Mouse (Mus musculus): Measurements from ENCODE around the gene Donson. TPM values are rescaled to one million over a fixed set of nuclear protein-coding genes. Genes with fewer than 3 reads are reported as not detected.

The Donson gene
- total and polyA plus RNA-seq, 3 experiments: 51.9 to 63.9 (median 62.5) TPM

GRCm38 (mm10) chr16:91659798-91660197 lies 28.8 kb downstream of the Donson start:
- Histone ChIP-seq H3K9me3 (replicated peaks; ENCODE audit: low read length) (no peaks in the 10 kb centered on the region), H3K9ac (ENCODE audit: insufficient read depth, low read depth) (no peak overlapping the region), H3K27me3 (replicated peaks) (no peaks in the 10 kb centered on the region), H3K79me2 (replicated peaks; ENCODE audit: control insufficient read depth, extremely low read depth, insufficient read depth, poor library complexity, severe bottlenecking) (peaks cover 89% of the 10 kb centered on the region), H3K36me3 (replicated peaks in 1 of 2; ENCODE audit: control insufficient read depth in 1 of 2, insufficient read depth in 1 of 2, low read length in 1 of 2) (peaks cover 84 to 99% of the 10 kb centered on the region in 2 experiments), H3K4me2 (ENCODE audit: insufficient read depth, low read depth, poor library complexity, severe bottlenecking) (no peak overlapping the region), H3K27ac (ENCODE audit: insufficient read depth, low read depth) (no peak overlapping the region), H3K4me3 (replicated peaks in 1 of 3; ENCODE audit: low read depth in 2 of 3, low read length in 2 of 3, poor library complexity in 1 of 3) (no peak overlapping the region), H3K4me1 (ENCODE audit: control insufficient read depth in 1 of 2, insufficient read depth in 2 of 2) (peaks cover 0 to 16% of the 10 kb centered on the region in 2 experiments; a peak in 2 of 4 replicates)
- TF ChIP-seq HCFC1 (IDR thresholded peaks at IDR 0.05; ENCODE audit: low read depth, low read length) (no peak), POLR2AphosphoS2 (IDR thresholded peaks at IDR 0.05; ENCODE audit: low read depth, low read length) (peak; percentile 91; the same call in 1 of the 2 replicates)
- dilution Hi-C loops (cut with MboI; ENCODE audit: extremely low pct_ligation_motif_present, extremely low pct_unique_long_range_greater_than_20kb, low sequenced_read_pairs) (no loop called here), in situ Hi-C loops (cut with MboI; ENCODE audit: low pct_ligation_motif_present, low pct_unique_long_range_greater_than_20kb, low sequenced_read_pairs) (no loop called here)
- DNase-seq (ENCODE audit: extremely low read depth): no peak

- H3K4me1 ChIP-seq (ENCODE audit: control insufficient read depth in 1 of 2, insufficient read depth in 2 of 2): peaks cover 0 to 17% of the 10 kb centered on the region in 2 experiments; a peak in 2 of 4 replicates
- no peak overlapping the region for H3K9ac ChIP-seq (ENCODE audit: insufficient read depth, low read depth)
- H3K4me3 ChIP-seq (replicated peaks in 1 of 3; ENCODE audit: low read depth in 2 of 3, low read length in 2 of 3, poor library complexity in 1 of 3): no peak overlapping the region
- no peak for DNase-seq (ENCODE audit: extremely low read depth)
- no peaks in the 10 kb centered on the region for H3K9me3 ChIP-seq (replicated peaks; ENCODE audit: low read length)
- no peaks in the 10 kb centered on the region for H3K27me3 ChIP-seq (replicated peaks)
- H3K36me3 ChIP-seq (replicated peaks in 1 of 2; ENCODE audit: control insufficient read depth in 1 of 2, insufficient read depth in 1 of 2, low read length in 1 of 2): peaks cover 83 to 99% of the 10 kb centered on the region in 2 experiments
- peaks cover 93% of the 10 kb centered on the region for H3K79me2 ChIP-seq (replicated peaks; ENCODE audit: control insufficient read depth, extremely low read depth, insufficient read depth, poor library complexity, severe bottlenecking)
- 0 out of 2 replicates have a peak, but pooled peaks have one; percentile 46 for TF ChIP-seq ZMIZ1 (IDR thresholded peaks at IDR 0.05; ENCODE audit: low read depth, low read length)
- no peak for TF ChIP-seq MEF2A (IDR thresholded peaks at IDR 0.05; ENCODE audit: borderline replicate concordance, low read depth, low read length)
- H3K4me2 ChIP-seq (ENCODE audit: insufficient read depth, low read depth, poor library complexity, severe bottlenecking): no peak overlapping the region
- H3K27ac ChIP-seq (ENCODE audit: insufficient read depth, low read depth): no peak overlapping the region
- in situ Hi-C loops (cut with MboI; ENCODE audit: low pct_ligation_motif_present, low pct_unique_long_range_greater_than_20kb, low sequenced_read_pairs) (no loop called here), dilution Hi-C loops (cut with MboI; ENCODE audit: extremely low pct_ligation_motif_present, extremely low pct_unique_long_range_greater_than_20kb, low sequenced_read_pairs) (no loop called here)
These were observed 30.1 kb downstream of the Donson start for GRCm38 (mm10) chr16:91658471-91658870.

DNA sequence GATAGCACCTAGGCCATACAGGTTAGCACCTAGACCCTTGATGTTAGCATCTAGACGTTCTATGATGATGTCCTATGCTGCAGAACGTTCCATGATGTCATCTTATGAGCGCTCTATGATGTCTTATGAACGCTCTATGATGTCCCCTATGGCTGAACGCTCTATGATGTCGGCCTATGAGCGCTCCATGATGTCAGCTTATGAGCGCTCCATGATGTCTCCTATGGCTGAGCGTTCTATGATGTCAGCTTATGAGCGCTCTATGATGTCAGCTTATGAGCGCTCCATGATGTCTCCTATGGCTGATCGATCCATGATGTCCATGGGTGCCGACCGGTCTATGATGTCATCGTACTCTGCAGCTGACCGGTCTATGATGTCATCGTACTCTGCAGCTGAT lies 31.3 kb downstream of the Donson start:
- in situ Hi-C loops (cut with MboI; ENCODE audit: low pct_ligation_motif_present, low pct_unique_long_range_greater_than_20kb, low sequenced_read_pairs) (no loop called here), dilution Hi-C loops (cut with MboI; ENCODE audit: extremely low pct_ligation_motif_present, extremely low pct_unique_long_range_greater_than_20kb, low sequenced_read_pairs) (no loop called here)
- H3K27ac ChIP-seq (ENCODE audit: insufficient read depth, low read depth): no peak overlapping the region
- H3K9ac ChIP-seq (ENCODE audit: insufficient read depth, low read depth): no peak overlapping the region
- no peak overlapping the region for H3K4me2 ChIP-seq (ENCODE audit: insufficient read depth, low read depth, poor library complexity, severe bottlenecking)
- no peak for DNase-seq (ENCODE audit: extremely low read depth)
- H3K4me1 ChIP-seq (ENCODE audit: control insufficient read depth in 1 of 2, insufficient read depth in 2 of 2): peaks cover under 1 to 27% of the 10 kb centered on the region in 2 experiments; a peak in 2 of 4 replicates
- TF ChIP-seq POLR2A (IDR thresholded peaks at IDR 0.05; ENCODE audit: low read depth, low read length): 0 out of 2 replicates have a peak, but pooled peaks have one; percentile 16
- no peak for TF ChIP-seq SMC3 (IDR thresholded peaks at IDR 0.05; ENCODE audit: low read depth, low read length)
- no peaks in the 10 kb centered on the region for H3K27me3 ChIP-seq (replicated peaks)
- peaks cover 82 to 98% of the 10 kb centered on the region in 2 experiments for H3K36me3 ChIP-seq (replicated peaks in 1 of 2; ENCODE audit: control insufficient read depth in 1 of 2, insufficient read depth in 1 of 2, low read length in 1 of 2)
- no peaks in the 10 kb centered on the region for H3K9me3 ChIP-seq (replicated peaks; ENCODE audit: low read length)
- H3K79me2 ChIP-seq (replicated peaks; ENCODE audit: control insufficient read depth, extremely low read depth, insufficient read depth, poor library complexity, severe bottlenecking): peaks cover 93% of the 10 kb centered on the region
- no peak overlapping the region for H3K4me3 ChIP-seq (replicated peaks in 1 of 3; ENCODE audit: low read depth in 2 of 3, low read length in 2 of 3, poor library complexity in 1 of 3)

DNA sequence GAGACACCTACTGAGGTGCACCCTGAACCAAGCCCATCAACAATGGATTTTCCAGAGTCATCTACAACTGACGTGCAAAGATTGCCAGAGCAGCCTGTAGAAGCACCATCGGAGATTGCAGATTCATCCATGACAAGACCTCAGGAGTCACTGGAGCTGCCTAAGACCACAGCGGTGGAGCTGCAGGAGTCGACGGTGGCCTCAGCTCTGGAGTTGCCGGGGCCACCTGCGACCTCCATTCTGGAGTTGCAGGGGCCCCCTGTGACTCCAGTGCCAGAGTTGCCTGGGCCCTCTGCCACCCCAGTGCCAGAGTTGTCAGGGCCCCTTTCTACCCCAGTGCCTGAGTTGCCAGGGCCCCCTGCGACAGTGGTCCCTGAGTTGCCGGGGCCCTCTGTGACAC lies 33.3 kb downstream of the Donson start:
- in situ Hi-C loops (cut with MboI; ENCODE audit: low pct_ligation_motif_present, low pct_unique_long_range_greater_than_20kb, low sequenced_read_pairs): no loop called here
- DNase-seq (ENCODE audit: extremely low read depth): no peak
- Histone ChIP-seq H3K4me1 (ENCODE audit: control insufficient read depth in 1 of 2, insufficient read depth in 2 of 2) (peaks cover 5 to 34% of the 10 kb centered on the region in 2 experiments; a peak in 3 of 4 replicates), H3K36me3 (replicated peaks in 1 of 2; ENCODE audit: control insufficient read depth in 1 of 2, insufficient read depth in 1 of 2, low read length in 1 of 2) (peaks cover 74 to 93% of the 10 kb centered on the region in 2 experiments), H3K4me3 (replicated peaks in 1 of 3; ENCODE audit: low read depth in 2 of 3, low read length in 2 of 3, poor library complexity in 1 of 3) (no peak overlapping the region), H3K27ac (ENCODE audit: insufficient read depth, low read depth) (no peak overlapping the region), H3K4me2 (ENCODE audit: insufficient read depth, low read depth, poor library complexity, severe bottlenecking) (no peak overlapping the region), H3K9ac (ENCODE audit: insufficient read depth, low read depth) (no peak overlapping the region), H3K79me2 (replicated peaks; ENCODE audit: control insufficient read depth, extremely low read depth, insufficient read depth, poor library complexity, severe bottlenecking) (peaks cover 94% of the 10 kb centered on the region), H3K9me3 (replicated peaks; ENCODE audit: low read length) (no peaks in the 10 kb centered on the region), H3K27me3 (replicated peaks) (no peaks in the 10 kb centered on the region)
- TF ChIP-seq NELFE (IDR thresholded peaks at IDR 0.05; ENCODE audit: low read depth, low read length) (no peak), MXI1 (IDR thresholded peaks at IDR 0.05; ENCODE audit: low read depth, low read length) (no peak), USF2 (conservative IDR thresholded peaks at IDR 0.05; ENCODE audit: low read depth, low read length) (no peak), MAFK (IDR thresholded peaks at IDR 0.05; ENCODE audit: insufficient replicate concordance, low read length) (no peak), PAX5 (IDR thresholded peaks at IDR 0.05; ENCODE audit: low read length) (no peak), BHLHE40 (IDR thresholded peaks at IDR 0.05; ENCODE audit: low read depth, low read length) (no peak), IRF4 (IDR thresholded peaks at IDR 0.05; ENCODE audit: low read depth, low read length) (no peak), ETS1 (conservative IDR thresholded peaks at IDR 0.05; ENCODE audit: low read depth, low read length) (no peak), E2F4 (IDR thresholded peaks at IDR 0.05; ENCODE audit: insufficient replicate concordance, low read depth, low read length) (no peak), CHD2 (IDR thresholded peaks at IDR 0.05; ENCODE audit: low read length) (no peak), UBTF (IDR thresholded peaks at IDR 0.05; ENCODE audit: low read depth, low read length) (no peak), ZNF384 (IDR thresholded peaks at IDR 0.05; ENCODE audit: low read depth, low read length) (no peak), POLR2A (IDR thresholded peaks at IDR 0.05; ENCODE audit: low read depth, low read length) (no peak), ELF1 (IDR thresholded peaks at IDR 0.05; ENCODE audit: low read depth, low read length) (no peak)
- dilution Hi-C loops (cut with MboI; ENCODE audit: extremely low pct_ligation_motif_present, extremely low pct_unique_long_range_greater_than_20kb, low sequenced_read_pairs): no loop called here

Data from CH12.LX (cell line).